Mouse (Mus musculus) hindlimb bud, embryonic 11.5 days (tissue): ENCODE results near the gene Kcng1.

Source experiments
- DNase-seq: peaks from one replicate; pipeline ENCODE4 v3.0.0-alpha.2; 2012; ENCODE audit warnings: low read depth, low spot score; ENCODE audit errors: extremely low spot score

Kcng1 gene

GRCm38 (mm10) chr2:168213788-168214397 is 67.6 kb downstream of the Kcng1 start:
- no peak for DNase-seq
